Mouse (Mus musculus) CH12.LX (cell line): ENCODE measurements around the gene Cd177.

Source experiments
- CTCF ChIP-seq, 2 experiments: IDR thresholded peaks in 1 of 2; conservative IDR thresholded peaks in 1 of 2; 2 replicates each; pipeline ENCODE4 v1.5.1; 2011 to 2012; ENCODE audit warnings: low read depth in 2 of 2, low read length in 2 of 2, improper control_type of control experiment in 1 of 2, inconsistent platforms in 1 of 2, mild to moderate bottlenecking in 1 of 2, moderate library complexity in 1 of 2
- EP300 ChIP-seq: IDR thresholded peaks from 2 replicates; pipeline ENCODE4 v1.6.1; 2011; ENCODE audit warnings: low read length, improper control_type of control experiment
- MAFK ChIP-seq: IDR thresholded peaks from 2 replicates; pipeline ENCODE4 v1.6.1; 2011; ENCODE audit warnings: low read length, improper control_type of control experiment; ENCODE audit not compliant: insufficient replicate concordance
- MXI1 ChIP-seq: IDR thresholded peaks from 2 replicates; pipeline ENCODE4 v1.6.1; 2011; ENCODE audit warnings: mild to moderate bottlenecking, low read depth, low read length, improper control_type of control experiment
- POLR2A ChIP-seq: IDR thresholded peaks from 2 replicates; pipeline ENCODE4 v1.6.1; 2011; ENCODE audit warnings: low read depth, mild to moderate bottlenecking, improper control_type of control experiment, low read length
- TCF12 ChIP-seq: IDR thresholded peaks from 2 replicates; pipeline ENCODE4 v1.6.1; 2014; ENCODE audit warnings: low read depth, mild to moderate bottlenecking, inconsistent platforms, low read length, improper control_type of control experiment
- USF1 ChIP-seq: IDR thresholded peaks from 2 replicates; pipeline ENCODE4 v1.6.1; 2014; ENCODE audit warnings: low read depth, mild to moderate bottlenecking, inconsistent platforms, low read length, improper control_type of control experiment
- ZC3H11A ChIP-seq: IDR thresholded peaks from 2 replicates; pipeline ENCODE4 v1.6.1; 2012; ENCODE audit warnings: low read depth, mild to moderate bottlenecking, inconsistent platforms, low read length, improper control_type of control experiment

- TF ChIP-seq EP300, result no peak
- no peak for TF ChIP-seq POLR2A
- no peak for TF ChIP-seq TCF12
- TF ChIP-seq CTCF (conservative IDR thresholded peaks at IDR 0.05 in 1 of 2, IDR thresholded peaks at IDR 0.05 in 1 of 2; ENCODE audit: low read depth in 2 of 2, low read length in 2 of 2), result no peak
- no peak for TF ChIP-seq USF1
- no peak for TF ChIP-seq MXI1
- TF ChIP-seq MAFK, result no peak
- TF ChIP-seq ZC3H11A, result no peak
These were observed 1.6 kb downstream of the Cd177 start for GRCm38 (mm10) chr7:24758520-24758919.
